Mouse (Mus musculus): ENCODE measurements around the gene C1qtnf9.

DNA sequence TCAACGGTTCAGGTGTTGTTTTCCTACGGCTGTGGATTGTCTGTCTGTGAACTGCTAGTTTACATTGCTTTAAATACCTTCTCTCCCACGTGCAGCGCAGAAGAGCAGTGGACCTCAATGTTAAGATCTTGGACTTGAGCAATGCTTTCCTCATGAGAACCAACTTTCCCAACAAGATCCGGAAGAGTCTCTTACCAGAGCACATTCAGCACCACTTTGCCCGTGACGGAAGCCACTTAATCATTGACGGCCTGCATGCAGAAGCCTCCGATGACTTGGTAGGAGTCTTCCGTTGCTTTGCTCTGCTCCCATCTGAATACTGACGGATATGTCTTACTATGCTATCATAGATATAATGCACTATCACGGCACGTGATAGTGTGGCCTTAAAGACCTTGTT is 34.1 kb downstream of the C1qtnf9 start:
- no peak for TF ChIP-seq ZNF384 (IDR thresholded peaks at IDR 0.05; ENCODE audit: low read depth, low read length)
- TF ChIP-seq HCFC1 (IDR thresholded peaks at IDR 0.05; ENCODE audit: borderline replicate concordance, insufficient read depth, low read length) = no peak
- TF ChIP-seq ZC3H11A (IDR thresholded peaks at IDR 0.05; ENCODE audit: borderline replicate concordance, low read depth, low read length) = no peak
- no peak for TF ChIP-seq CHD2 (IDR thresholded peaks at IDR 0.05; ENCODE audit: low read depth, low read length)
- TF ChIP-seq MAFK (IDR thresholded peaks at IDR 0.05; ENCODE audit: insufficient read depth, low read depth, low read length) = no peak
